Mouse (Mus musculus) MEL (cell line): Measurements from ENCODE around the gene Socs4.

Experiments used
- POLR2AphosphoS2 ChIP-seq: IDR thresholded peaks from 2 replicates; pipeline ENCODE4 v1.6.1; 2011; ENCODE audit warnings: low read length, improper control_type of control experiment
- TCF12 ChIP-seq: IDR thresholded peaks from 2 replicates; pipeline ENCODE4 v1.6.1; 2014; ENCODE audit warnings: low read depth, mild to moderate bottlenecking, inconsistent platforms, low read length, improper control_type of control experiment, moderate library complexity

GRCm38 (mm10) chr14:47264866-47265265, 11.9 kb upstream of the Socs4 start:
- TF ChIP-seq POLR2AphosphoS2, result no peak
- TF ChIP-seq TCF12, result no peak
